Mouse (Mus musculus) liver, adult (tissue): ENCODE results near the gene Ankrd6.

Source experiments
- GATA4 ChIP-seq: IDR thresholded peaks from 2 replicates; pipeline ENCODE4 v1.6.1; 2014; ENCODE audit warnings: mild to moderate bottlenecking, low read length; ENCODE audit not compliant: insufficient replicate concordance

Gene Ankrd6

DNA sequence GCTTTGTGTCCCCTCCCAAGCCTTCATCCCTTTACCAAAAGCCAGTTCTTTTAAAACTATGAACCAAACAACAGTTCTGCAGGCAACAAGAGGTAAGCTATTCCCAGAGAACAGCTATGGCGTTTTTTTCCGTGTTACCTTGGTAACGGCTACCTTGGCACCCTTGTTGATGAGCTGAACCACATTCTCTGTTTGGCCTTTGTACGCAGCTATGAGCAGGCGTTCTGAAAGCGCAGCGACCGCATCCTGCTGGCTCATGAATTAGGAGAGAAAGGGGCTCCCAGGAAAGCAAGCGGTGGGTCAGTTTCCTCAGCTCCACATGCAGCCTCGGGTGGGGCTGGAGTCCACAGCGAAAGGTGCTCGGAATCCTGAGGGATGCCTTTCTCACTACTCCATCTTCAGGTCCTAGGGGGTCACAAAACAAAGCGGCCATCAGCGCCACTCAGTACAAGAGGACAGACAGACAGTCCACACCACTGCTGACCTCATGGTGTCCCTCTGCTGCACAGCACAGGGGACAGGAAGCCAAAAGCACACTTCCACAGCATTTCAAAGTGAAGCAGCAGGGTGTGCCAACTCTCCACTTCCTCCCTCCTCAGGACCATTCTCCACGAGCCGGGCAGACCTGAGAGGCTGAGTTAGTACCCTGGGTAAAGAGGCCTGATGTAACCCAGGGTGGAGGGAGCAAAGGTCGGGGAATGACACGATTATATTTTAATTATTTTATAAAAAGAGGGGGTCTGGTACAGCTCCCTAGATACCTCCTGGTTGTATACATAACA is 90.3 kb downstream of the Ankrd6 start:
- TF ChIP-seq GATA4, result no peak

DNA sequence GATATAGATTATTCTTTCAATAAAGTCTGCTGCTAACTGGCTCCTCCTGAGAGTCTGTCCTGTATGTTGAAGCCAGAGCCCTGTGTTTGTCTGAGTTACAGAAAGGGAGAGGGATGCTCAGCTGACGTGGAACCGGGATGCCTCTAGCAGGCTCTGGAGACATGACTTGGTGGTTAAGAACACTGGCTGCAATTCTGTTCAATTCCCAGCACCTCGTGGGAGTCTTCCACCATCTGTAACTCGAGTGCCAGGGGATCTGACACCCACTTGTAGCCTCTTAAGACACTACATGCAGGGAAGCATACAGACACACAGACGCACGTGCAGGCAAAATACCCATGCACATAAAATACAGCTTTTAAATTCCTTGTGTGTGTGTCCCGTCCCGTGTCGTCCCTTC is 95.1 kb downstream of the Ankrd6 start:
- TF ChIP-seq GATA4, result no peak

DNA sequence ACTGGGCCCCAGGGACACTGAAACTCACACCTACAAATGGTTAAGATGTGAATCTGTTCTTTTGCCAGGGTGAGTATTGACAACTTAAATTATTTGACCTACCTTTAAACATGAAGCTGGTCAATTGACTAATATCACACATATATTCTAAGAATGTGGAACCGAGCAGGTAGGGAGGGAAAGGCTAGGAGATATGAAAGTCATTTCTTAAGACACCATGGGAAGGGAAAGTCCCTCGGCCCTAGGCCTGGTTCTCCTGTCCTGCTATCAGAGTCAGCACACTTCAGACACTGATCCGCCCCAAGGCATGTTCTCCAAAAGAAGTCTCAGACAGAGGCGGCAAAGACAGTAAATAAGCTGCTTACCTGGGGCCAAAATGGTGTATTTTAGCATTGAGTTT is 95.7 kb downstream of the Ankrd6 start:
- no peak for TF ChIP-seq GATA4

DNA sequence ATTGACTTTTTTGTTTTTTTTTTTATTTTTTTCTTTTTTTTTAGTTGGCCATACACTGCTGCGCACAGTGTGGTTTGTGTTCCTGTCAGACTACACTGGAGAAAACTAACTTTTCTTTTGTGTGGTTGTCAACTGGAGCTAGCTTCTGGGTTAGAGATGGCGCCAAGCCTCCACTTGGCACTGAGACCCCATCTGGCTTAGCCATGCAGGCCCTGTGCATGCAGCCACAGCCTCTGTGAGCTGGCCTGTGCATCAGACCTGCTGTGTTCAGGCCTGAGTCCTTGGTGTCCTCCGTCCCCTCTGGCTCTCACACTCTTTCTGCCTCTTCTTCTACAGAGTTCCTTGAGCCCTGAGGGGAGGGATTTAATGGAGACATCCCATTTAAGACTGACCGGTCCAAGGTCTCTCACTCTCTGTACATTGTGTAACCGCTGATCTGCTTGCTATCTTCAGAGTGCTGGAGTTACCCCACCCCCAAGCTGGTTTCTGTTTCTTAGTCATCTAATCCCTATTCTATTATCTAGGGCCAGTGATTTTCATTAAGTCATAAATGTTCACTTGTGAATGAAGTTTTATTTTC is 96.9 kb downstream of the Ankrd6 start:
- no peak for TF ChIP-seq GATA4

DNA sequence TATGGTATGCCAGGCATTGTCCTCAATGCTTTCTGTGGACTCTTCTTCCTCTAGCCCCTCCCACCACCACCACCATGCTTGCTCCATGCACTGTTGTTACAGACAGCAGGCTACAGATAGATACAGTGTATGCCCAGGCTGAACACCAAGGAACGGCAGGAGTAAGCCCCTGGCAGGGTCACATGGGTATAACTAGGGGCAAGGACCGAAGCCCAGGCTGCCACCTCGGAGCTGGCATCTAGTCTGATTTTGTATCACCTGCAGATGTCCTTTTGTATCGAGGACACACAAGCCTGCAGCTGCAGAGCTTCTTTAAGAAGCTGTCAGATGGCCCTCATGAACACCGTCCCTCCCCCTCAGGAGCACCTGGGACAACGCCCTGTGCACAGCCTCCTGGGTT is 97.8 kb downstream of the Ankrd6 start:
- no peak for TF ChIP-seq GATA4

DNA sequence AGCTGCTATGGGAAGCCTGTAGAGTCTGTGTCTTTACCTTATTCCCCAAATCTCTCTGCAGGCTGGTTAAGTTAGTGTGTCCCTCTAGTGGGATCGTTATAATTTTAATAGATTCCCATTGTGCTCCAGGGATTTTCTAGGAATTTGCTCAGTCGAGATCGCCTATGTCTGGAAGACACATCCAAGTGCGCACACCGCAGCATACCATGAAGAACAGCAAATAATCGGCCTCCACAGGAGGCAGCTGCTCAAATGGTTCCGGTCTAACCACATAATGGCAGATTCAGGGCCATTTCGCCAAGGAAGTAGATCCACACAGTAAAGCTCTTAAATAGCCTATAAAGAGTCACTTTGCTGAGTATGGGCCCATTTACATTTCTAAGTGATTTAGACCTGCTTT is 98.3 kb downstream of the Ankrd6 start:
- no peak for TF ChIP-seq GATA4

DNA sequence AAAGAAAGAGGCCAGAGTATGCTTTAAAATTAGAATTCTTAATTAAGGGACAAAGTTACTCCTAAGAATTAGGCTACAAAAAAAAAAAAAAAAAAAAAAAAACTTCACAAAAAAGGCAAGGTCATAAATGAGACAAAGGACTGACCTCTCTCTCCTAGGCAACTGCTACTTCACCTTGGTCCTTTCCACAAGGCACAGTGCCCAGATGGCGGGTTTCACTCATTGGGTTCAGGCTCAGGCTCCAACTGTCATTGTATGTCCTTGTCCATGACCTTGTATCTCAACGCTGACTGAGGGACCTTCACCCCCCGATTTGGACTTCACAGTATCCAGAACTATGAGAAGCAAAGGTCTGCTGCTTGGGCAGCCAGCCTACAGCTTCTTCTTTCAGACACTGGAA is 112.2 kb downstream of the Ankrd6 start:
- no peak for TF ChIP-seq GATA4

DNA sequence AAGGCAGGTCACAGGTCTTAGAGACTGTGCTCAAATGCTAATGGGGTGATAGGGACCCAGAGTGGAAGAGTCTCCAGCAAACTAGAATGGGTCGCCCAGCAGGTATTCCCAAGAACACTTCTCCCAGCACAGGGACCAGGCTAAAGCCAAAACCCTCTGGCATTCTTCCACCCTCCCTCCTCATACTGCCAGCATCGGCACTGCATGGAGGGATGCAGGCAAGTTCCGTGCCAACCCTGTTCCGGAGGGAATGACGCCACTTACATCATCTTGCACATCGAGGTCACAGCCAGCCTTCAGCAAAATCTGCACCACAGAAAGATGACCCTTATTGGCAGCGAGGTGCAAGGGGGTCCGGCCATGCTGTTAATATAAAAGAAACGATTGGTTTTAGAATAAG is 114.6 kb downstream of the Ankrd6 start:
- no peak for TF ChIP-seq GATA4

DNA sequence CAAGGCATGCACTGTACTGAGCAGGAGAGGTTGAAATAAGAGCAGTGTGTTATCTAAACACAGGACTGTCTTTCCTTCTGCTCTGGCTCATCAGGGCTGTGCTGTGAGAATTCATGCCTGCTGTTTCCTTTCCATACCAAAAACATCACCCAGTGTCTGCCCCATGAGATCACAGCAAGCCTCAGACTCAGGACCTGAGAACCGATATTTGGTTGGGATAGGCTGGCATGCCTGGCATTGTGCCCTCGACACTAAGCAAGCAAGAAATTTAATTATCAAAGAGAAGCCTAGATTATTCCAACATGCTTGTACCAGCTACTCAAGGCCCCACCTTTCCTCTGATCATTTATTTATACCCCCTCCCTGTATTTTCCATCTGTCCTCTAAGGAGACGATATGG is 116.1 kb downstream of the Ankrd6 start:
- TF ChIP-seq GATA4, result no peak

DNA sequence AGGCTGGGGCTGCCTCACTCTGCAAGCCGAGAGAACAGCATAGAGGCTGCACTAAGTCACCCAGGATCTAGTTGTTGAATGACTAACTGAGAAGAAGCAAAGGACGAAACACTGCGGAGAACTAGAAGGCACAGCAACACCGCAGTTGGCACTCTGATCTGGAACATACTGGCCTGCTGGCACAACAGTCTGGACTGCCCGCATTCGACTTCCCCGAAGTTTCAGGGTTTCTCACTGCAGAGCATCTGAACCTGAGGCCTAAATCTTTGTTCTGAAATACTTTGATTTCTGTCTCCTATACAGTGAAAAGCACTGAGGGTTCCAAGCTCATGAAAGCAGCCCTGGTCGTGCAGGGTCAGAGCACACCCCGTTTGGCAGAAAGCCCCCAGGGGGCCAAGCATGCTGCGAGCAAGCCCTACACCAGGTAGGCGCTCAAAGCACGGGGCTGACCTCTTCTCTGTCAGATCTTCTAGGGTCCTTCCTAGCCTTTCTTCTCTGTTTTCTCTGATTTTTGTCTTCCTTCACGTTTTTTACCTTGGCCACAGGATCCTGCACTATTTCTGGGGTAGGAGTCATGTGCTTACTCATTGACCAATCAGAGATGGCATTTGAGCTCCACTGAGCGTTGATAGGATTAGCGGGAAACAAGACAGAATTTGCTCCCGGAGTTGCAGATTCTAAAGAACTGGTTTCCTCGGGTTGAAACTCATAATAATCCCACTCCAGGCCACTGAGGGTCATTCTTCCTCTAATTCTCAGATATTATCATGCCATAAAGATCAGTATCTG is 117.0 kb downstream of the Ankrd6 start:
- no peak for TF ChIP-seq GATA4

DNA sequence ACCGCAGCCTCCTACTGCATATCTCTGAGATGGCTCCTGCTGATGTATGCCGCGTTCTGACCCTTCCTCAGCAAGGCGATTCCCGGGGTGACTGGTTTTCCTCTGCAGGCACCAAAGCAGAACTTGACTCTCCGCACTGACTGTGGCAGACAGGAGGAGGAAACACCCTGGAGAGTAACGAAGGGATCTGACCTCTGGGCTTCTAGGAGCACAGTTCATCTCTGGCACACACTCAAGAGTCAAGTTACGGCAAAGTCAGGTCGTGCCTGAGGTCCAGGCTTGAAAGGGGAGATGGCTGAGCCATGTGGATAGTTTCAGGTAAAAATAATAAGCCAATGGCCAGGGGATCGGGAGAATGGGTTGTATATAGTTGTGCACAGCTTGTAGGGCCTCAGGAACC is 121.3 kb downstream of the Ankrd6 start:
- TF ChIP-seq GATA4, result no peak

DNA sequence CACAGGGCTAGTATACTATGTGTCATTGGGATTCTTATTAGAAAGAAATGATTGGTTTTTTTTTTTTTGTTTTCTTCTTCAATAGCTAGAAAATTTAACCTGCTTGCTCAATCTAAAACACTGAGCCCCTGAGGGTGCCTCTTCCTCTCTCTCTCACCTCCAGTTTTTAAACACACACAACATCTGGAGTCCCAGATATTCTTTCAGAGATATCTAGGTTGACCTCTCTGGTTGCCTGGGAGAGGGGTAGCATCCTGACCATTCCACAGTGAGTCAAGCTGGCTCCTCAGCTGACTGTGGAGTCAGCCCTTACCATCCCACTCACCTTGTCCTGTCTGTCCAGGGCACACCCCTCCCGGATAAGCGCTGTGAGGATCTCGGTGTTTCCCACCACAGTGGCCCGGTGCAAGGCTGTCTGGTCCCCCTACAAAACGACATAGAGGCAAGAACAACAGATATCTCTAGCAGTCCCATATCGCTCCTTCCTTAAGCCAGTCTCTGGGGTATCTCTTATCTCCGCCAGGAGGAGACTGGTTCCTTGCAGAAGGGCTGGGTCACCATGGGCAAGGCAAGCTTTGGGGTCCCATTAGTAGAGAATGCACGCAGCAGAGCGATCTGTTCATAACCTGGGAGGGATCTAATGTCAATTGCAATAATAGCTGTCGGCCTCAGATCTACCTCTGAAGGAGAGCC is 122.1 kb downstream of the Ankrd6 start:
- no peak for TF ChIP-seq GATA4

DNA sequence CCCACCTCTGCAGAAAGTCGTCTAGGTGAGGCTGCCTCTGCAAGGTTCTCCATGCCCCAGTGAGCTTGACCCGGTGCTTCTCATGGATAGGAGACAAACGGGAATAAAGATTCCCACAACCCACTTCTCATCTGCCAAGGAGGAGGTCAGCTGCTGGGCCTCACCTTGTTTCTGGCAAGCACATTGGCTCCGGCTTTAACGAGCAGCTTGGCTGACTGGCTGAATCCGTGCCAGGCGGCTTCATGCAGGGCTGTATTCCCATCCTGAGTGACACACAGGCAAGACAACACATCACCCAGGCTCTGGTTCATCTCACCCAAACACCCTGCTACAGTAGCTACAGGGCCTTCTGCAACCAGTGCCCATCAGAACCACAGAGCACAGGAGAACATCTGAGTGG is 123.7 kb downstream of the Ankrd6 start:
- no peak for TF ChIP-seq GATA4

DNA sequence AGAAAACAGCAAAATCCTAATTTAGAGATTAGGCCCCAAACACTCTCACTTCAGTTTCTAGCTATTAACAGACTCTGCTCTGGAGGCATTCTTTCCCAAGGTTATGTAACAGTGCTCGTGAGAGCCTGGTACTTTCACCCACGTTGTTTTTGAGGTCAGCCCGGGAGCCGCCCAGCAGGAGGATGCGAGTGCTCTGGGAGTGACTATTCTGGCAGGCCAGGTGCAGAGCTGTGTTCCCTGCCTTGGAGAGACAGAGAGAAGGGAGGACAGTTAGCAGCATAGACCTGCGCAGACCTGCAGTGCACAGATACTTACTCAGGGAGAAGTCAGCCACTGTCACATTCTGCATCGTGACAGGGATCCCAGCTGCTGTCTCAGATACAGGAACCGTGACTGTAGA is 126.4 kb downstream of the Ankrd6 start:
- no peak for TF ChIP-seq GATA4

DNA sequence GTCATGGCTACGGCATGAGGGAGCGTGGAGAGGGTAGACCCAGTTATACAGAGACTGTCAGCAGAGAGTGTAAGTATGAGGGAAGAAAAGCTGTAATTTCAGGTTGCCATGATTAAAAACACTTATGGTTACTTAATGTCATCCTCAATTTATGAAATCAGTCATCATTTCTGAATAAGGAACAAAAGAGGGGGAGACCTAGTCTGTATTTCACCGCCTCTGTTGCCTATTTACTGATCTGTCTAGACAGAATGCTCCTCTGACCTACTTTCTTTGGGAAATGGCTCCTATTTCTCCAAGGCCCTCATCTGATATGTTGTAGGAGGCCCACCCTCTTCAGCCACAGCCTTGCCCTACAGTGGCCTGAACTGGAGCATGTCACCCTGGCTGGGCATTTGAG is 130.0 kb downstream of the Ankrd6 start:
- TF ChIP-seq GATA4, result no peak

DNA sequence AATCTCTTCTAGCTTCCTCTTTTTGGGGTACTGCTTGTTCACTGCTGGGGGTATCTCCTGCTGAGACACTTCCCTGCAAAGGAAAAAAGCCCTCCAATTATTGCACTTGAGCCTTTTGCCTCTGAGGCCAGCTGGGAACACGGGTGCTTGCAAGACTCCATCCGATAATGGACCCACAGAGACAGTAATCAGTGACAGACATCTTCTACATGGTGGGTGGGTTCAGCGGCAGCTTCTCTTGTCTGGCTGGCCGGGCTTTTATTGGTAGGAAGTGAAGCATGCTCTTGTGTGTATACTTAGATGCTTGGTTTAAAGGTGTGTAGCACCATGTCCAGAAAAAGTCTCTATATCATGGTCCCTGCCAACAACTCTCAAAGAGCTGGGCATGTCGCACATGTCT is 133.2 kb downstream of the Ankrd6 start:
- no peak for TF ChIP-seq GATA4
